Mouse (Mus musculus) MEL (cell line): ENCODE measurements around the gene Gpr156. TPM values are rescaled to one million over a fixed set of nuclear protein-coding genes. Genes with fewer than 3 reads are reported as not detected.

Source experiments
- DNase-seq: peaks from one replicate; pipeline ENCODE4 v3.0.0; 2011; ENCODE audit warnings: low read depth, low spot score
- H3K27ac ChIP-seq: 2 replicates; pipeline ENCODE4 v1.5.1; 2012; ENCODE audit warnings: low read depth, mild to moderate bottlenecking, control low read depth, low read length, moderate library complexity; ENCODE audit not compliant: control insufficient read depth
- H3K27me3 ChIP-seq, 2 experiments: fragments of 150-350 bp in 1 of 2; sonication (generic) in 1 of 2; 2 replicates each; pipeline ENCODE4 v1.6.1; 2012; ENCODE audit warnings: low read length in 2 of 2, mild to moderate bottlenecking in 2 of 2, improper control_type of control experiment in 1 of 2, moderate library complexity in 1 of 2; ENCODE audit not compliant: insufficient read depth in 2 of 2, control insufficient read depth in 1 of 2
- H3K36me3 ChIP-seq, 2 experiments: 2 replicates each; pipeline ENCODE4 v1.6.1; 2012 to 2014; ENCODE audit warnings: low read length in 2 of 2, improper control_type of control experiment in 1 of 2, inconsistent platforms in 1 of 2, mild to moderate bottlenecking in 1 of 2; ENCODE audit not compliant: insufficient read depth in 2 of 2, control insufficient read depth in 1 of 2
- H3K4me1 ChIP-seq, 2 experiments: fragments of 150-350 bp in 1 of 2; sonication (generic) in 1 of 2; 2 replicates each; pipeline ENCODE4 v1.6.1; 2012; ENCODE audit warnings: low read length in 2 of 2, improper control_type of control experiment in 1 of 2, mild to moderate bottlenecking in 1 of 2; ENCODE audit not compliant: insufficient read depth in 2 of 2, control insufficient read depth in 1 of 2
- H3K4me3 ChIP-seq, 2 experiments: fragments of 150-350 bp in 1 of 2; sonication (generic) in 1 of 2; 2 replicates each; pipeline ENCODE4 v1.5.1; 2012; ENCODE audit warnings: low read depth in 2 of 2, low read length in 2 of 2, mild to moderate bottlenecking in 2 of 2, moderate library complexity in 2 of 2, control low read depth in 1 of 2, improper control_type of control experiment in 1 of 2; ENCODE audit not compliant: control insufficient read depth in 1 of 2, insufficient read depth in 1 of 2
- H3K79me2 ChIP-seq: 2 replicates; pipeline ENCODE4 v1.6.1; 2012; ENCODE audit warnings: mild to moderate bottlenecking, low read length, moderate library complexity; ENCODE audit not compliant: control insufficient read depth, poor library complexity, insufficient read depth
- H3K9ac ChIP-seq: 2 replicates; pipeline ENCODE4 v1.6.1; 2012; ENCODE audit warnings: low read depth, mild to moderate bottlenecking, control low read depth, low read length, moderate library complexity; ENCODE audit not compliant: control insufficient read depth, poor library complexity, severe bottlenecking
- H3K9me3 ChIP-seq: fragments of 150-350 bp; sonication (generic); replicated peaks from 2 replicates; pipeline ENCODE4 v1.6.1; 2012; ENCODE audit warnings: mild to moderate bottlenecking, low read length, improper control_type of control experiment, moderate library complexity; ENCODE audit not compliant: insufficient read depth
- CHD1 ChIP-seq: IDR thresholded peaks from 2 replicates; pipeline ENCODE4 v1.6.1; 2012; ENCODE audit warnings: low read depth, mild to moderate bottlenecking, inconsistent platforms, low read length, improper control_type of control experiment
- CTCF ChIP-seq, 3 experiments: IDR thresholded peaks in 2 of 3; conservative IDR thresholded peaks in 1 of 3; 2 replicates each; pipeline ENCODE4 v1.5.1; 2011 to 2012; ENCODE audit warnings: low read length in 3 of 3, low read depth in 2 of 3, mild to moderate bottlenecking in 2 of 3, improper control_type of control experiment in 1 of 3, inconsistent platforms in 1 of 3, mixed read lengths in 1 of 3, moderate library complexity in 1 of 3; ENCODE audit not compliant: control insufficient read depth in 1 of 3, insufficient read depth in 1 of 3, poor library complexity in 1 of 3, severe bottlenecking in 1 of 3
- E2F4 ChIP-seq: IDR thresholded peaks from 2 replicates; pipeline ENCODE4 v1.6.1; 2011; ENCODE audit warnings: low read depth, low read length, improper control_type of control experiment, borderline replicate concordance
- ELF1 ChIP-seq: IDR thresholded peaks from 2 replicates; pipeline ENCODE4 v1.6.1; 2014; ENCODE audit warnings: low read depth, mild to moderate bottlenecking, inconsistent platforms, low read length, improper control_type of control experiment, moderate library complexity
- EP300 ChIP-seq, 2 experiments: IDR thresholded peaks; 2 replicates each; pipeline ENCODE4 v1.6.1; 2011; ENCODE audit warnings: improper control_type of control experiment in 2 of 2, low read length in 2 of 2, low read depth in 1 of 2, mild to moderate bottlenecking in 1 of 2
- ETS1 ChIP-seq: IDR thresholded peaks from 2 replicates; pipeline ENCODE4 v1.6.1; 2012; ENCODE audit warnings: low read depth, mild to moderate bottlenecking, inconsistent platforms, low read length, improper control_type of control experiment, moderate library complexity
- GATA1 ChIP-seq: IDR thresholded peaks from 2 replicates; pipeline ENCODE4 v1.6.1; 2011; ENCODE audit warnings: low read depth, low read length, improper control_type of control experiment
- JUND ChIP-seq: IDR thresholded peaks from 2 replicates; pipeline ENCODE4 v1.6.1; 2011; ENCODE audit warnings: low read depth, mild to moderate bottlenecking, improper control_type of control experiment, low read length
- MAFK ChIP-seq: IDR thresholded peaks from 2 replicates; pipeline ENCODE4 v1.6.1; 2011; ENCODE audit warnings: low read depth, mild to moderate bottlenecking, low read length, improper control_type of control experiment, borderline replicate concordance
- MAX ChIP-seq: IDR thresholded peaks from 2 replicates; pipeline ENCODE4 v1.6.1; 2011; ENCODE audit warnings: low read length, improper control_type of control experiment
- MEF2A ChIP-seq: IDR thresholded peaks from 2 replicates; pipeline ENCODE4 v1.6.1; 2014; ENCODE audit warnings: low read depth, mild to moderate bottlenecking, inconsistent platforms, low read length, improper control_type of control experiment; ENCODE audit not compliant: poor library complexity, insufficient replicate concordance, severe bottlenecking; ENCODE audit errors: extremely low read depth
- MXI1 ChIP-seq: IDR thresholded peaks from 2 replicates; pipeline ENCODE4 v1.6.1; 2011; ENCODE audit warnings: mild to moderate bottlenecking, low read depth, low read length, improper control_type of control experiment
- MYB ChIP-seq: IDR thresholded peaks from 2 replicates; pipeline ENCODE4 v1.6.1; 2011; ENCODE audit warnings: mild to moderate bottlenecking, low read depth, low read length, improper control_type of control experiment
- MYC ChIP-seq: IDR thresholded peaks from 2 replicates; pipeline ENCODE4 v1.6.1; 2011; ENCODE audit warnings: low read depth, mild to moderate bottlenecking, low read length, improper control_type of control experiment, moderate library complexity
- NRF1 ChIP-seq: IDR thresholded peaks from 2 replicates; pipeline ENCODE4 v1.6.1; 2014; ENCODE audit warnings: low read depth, mild to moderate bottlenecking, inconsistent platforms, low read length, improper control_type of control experiment, moderate library complexity; ENCODE audit not compliant: poor library complexity, insufficient read depth, severe bottlenecking
- RAD21 ChIP-seq: IDR thresholded peaks from 2 replicates; pipeline ENCODE4 v1.6.1; 2011; ENCODE audit warnings: mild to moderate bottlenecking, low read depth, low read length, improper control_type of control experiment
- RCOR1 ChIP-seq: IDR thresholded peaks from 2 replicates; pipeline ENCODE4 v1.6.1; 2012; ENCODE audit warnings: low read depth, mild to moderate bottlenecking, inconsistent platforms, low read length, improper control_type of control experiment
- TBP ChIP-seq: IDR thresholded peaks from 2 replicates; pipeline ENCODE4 v1.8.0; 2011; ENCODE audit warnings: low read depth, low read length, improper control_type of control experiment
- USF1 ChIP-seq: IDR thresholded peaks from 2 replicates; pipeline ENCODE4 v1.6.1; 2014; ENCODE audit warnings: low read depth, mild to moderate bottlenecking, inconsistent platforms, low read length, improper control_type of control experiment, moderate library complexity
- USF2 ChIP-seq, 2 experiments: IDR thresholded peaks; 2 replicates each; pipeline ENCODE4 v1.6.1; 2011 to 2012; ENCODE audit warnings: improper control_type of control experiment in 2 of 2, low read length in 2 of 2, borderline replicate concordance in 1 of 2, inconsistent platforms in 1 of 2, low read depth in 1 of 2, mild to moderate bottlenecking in 1 of 2; ENCODE audit not compliant: insufficient read depth in 1 of 2
- ZMIZ1 ChIP-seq: IDR thresholded peaks from 2 replicates; pipeline ENCODE4 v1.6.1; 2012; ENCODE audit warnings: low read depth, mild to moderate bottlenecking, inconsistent platforms, low read length, improper control_type of control experiment, moderate library complexity
- ZNF384 ChIP-seq: IDR thresholded peaks from 2 replicates; pipeline ENCODE4 v1.6.1; 2012; ENCODE audit warnings: low read depth, mild to moderate bottlenecking, inconsistent platforms, low read length, improper control_type of control experiment
- polyA plus RNA-seq, 2 experiments: library from polyadenylated mRNA; stranded (reverse) in 1 of 2; unstranded in 1 of 2; fragments of >175 nt in 1 of 2; fragments of >200 nt in 1 of 2; gene quantifications; 2 replicates each; pipeline versions ENCODE4 v1.2.1 to v1.2.4; 2012; ENCODE audit warnings: low replicate concordance in 2 of 2, low read depth in 1 of 2; ENCODE audit not compliant: insufficient read length in 2 of 2, insufficient read depth in 1 of 2, missing spikeins in 1 of 2
- total RNA-seq: library from RNA; depleted of rRNA; stranded (reverse); fragments of 300-350 nt; gene quantifications from 2 replicates; pipeline ENCODE4 v1.2.3, GENCODE M21; 2012

Gpr156 gene
- total and polyA plus RNA-seq, 3 experiments: not detected

DNA sequence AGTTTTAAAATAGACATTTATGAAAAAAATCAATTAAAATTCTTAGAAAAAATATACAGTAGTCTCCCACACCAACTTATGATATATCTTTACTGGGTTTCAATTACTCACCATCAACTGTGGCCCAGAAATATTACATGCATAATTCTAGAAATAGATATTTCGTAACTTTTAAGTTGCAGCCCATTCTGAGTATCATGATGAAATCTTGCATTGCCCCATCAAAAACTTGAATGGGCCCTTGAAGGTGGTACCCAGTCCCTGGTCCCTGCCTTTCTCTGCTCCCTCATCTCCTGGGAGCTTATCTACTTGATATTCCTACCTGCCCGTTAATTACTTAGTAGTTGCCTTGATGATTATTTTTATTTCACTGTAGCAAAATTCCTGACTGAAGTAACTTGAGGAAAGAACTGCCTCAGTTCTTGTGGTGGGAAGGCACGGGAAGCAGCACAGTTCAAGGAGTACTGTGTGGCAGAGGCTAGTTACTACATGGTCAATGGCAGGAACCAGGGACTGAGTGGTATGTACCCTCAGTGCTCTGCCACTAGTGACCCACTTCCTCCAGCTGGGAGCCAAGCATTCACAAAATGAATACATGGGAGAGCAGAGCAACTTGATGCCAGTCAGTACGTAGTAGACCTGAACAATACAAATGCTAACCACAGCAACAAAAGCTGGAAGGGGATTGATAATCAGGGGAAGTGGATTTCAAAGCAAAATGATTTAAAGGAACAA, 41.6 kb upstream of the Gpr156 start:
- no peak overlapping the region for H3K27ac ChIP-seq
- no peaks in the 10 kb centered on the region for H3K27me3 ChIP-seq
- DNase-seq: no peak
- peaks cover 48% of the 10 kb centered on the region for H3K79me2 ChIP-seq
- no peak overlapping the region for H3K4me3 ChIP-seq
- H3K36me3 ChIP-seq: peaks cover 21 to 36% of the 10 kb centered on the region in 2 experiments
- H3K9me3 ChIP-seq: no peaks in the 10 kb centered on the region
- no peak for TF ChIP-seq JUND
- TF ChIP-seq CHD1: no peak
- TF ChIP-seq MEF2A: no peak
- no peak for TF ChIP-seq MYB
- TF ChIP-seq EP300 (IDR thresholded peaks at IDR 0.05; ENCODE audit: low read depth in 1 of 2, low read length in 2 of 2): no peak
- no peak for TF ChIP-seq E2F4
- TF ChIP-seq ELF1: no peak
- TF ChIP-seq, all 39 proteins: peak for 0
- Histone ChIP-seq H3K4me1 (peaks cover 4 to 26% of the 10 kb centered on the region in 2 experiments), H3K9ac (no peak overlapping the region)

DNA sequence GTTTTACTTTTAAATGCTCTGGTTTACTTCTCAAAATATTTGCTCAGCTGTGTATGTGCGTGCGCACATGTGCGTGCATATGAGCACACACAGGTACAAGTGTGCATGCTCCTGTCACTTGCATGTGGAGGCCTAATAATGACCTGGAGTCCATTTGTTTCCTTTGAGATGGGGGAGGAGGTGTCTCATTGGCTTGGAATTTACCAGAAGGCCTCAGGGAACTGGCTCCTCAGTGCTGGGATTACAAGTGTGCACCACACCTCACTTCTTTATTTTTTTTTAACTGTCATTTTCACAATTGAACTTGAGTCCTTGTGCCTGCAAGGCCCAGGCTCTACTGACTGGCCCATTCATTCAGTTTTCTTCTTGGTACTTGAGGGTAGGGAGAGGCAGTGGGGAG, 38.9 kb upstream of the Gpr156 start:
- Histone ChIP-seq H3K79me2 (peaks cover 24% of the 10 kb centered on the region), H3K36me3 (peaks cover 12 to 26% of the 10 kb centered on the region in 2 experiments), H3K27me3 (no peaks in the 10 kb centered on the region), H3K9me3 (no peaks in the 10 kb centered on the region), H3K9ac (no peak overlapping the region), H3K4me3 (no peak overlapping the region), H3K27ac (no peak overlapping the region), H3K4me1 (peaks cover 0 to 7% of the 10 kb centered on the region in 2 experiments; a peak in 3 of 4 replicates)
- no peak for DNase-seq
- no peak for TF ChIP-seq ZNF384
- no peak for TF ChIP-seq MAFK
- no peak for TF ChIP-seq MYB
- no peak for TF ChIP-seq GATA1
- no peak for TF ChIP-seq ETS1
- TF ChIP-seq CTCF (IDR thresholded peaks at IDR 0.05 in 2 of 3, conservative IDR thresholded peaks at IDR 0.05 in 1 of 3; ENCODE audit: control insufficient read depth in 1 of 3, insufficient read depth in 1 of 3, low read depth in 2 of 3, low read length in 3 of 3, poor library complexity in 1 of 3, severe bottlenecking in 1 of 3): no peak
- no peak for TF ChIP-seq MYC
- TF ChIP-seq E2F4: no peak
- no peak for TF ChIP-seq RAD21
- TF ChIP-seq NRF1: no peak
- no peak for TF ChIP-seq EP300 (IDR thresholded peaks at IDR 0.05; ENCODE audit: low read depth in 1 of 2, low read length in 2 of 2)
- no peak for TF ChIP-seq MXI1
- no peak for TF ChIP-seq JUND
- no peak for TF ChIP-seq USF1
- no peak for TF ChIP-seq TBP
- no peak for TF ChIP-seq ZMIZ1
- no peak for TF ChIP-seq USF2 (IDR thresholded peaks at IDR 0.05; ENCODE audit: borderline replicate concordance in 1 of 2, insufficient read depth in 1 of 2, low read depth in 1 of 2, low read length in 2 of 2)
- TF ChIP-seq RCOR1: no peak
- TF ChIP-seq MAX: no peak
